Mouse (Mus musculus) A20 (cell line): ENCODE measurements around the gene Rnd2.
"Not testable (repeated sequence)": the region's sequence is repeated elsewhere in the genome, so short reads cannot be mapped to it uniquely, and the experiment has no call there.

Experiments used
- DNase-seq: peaks from one replicate; pipeline ENCODE4 v3.0.0-alpha.2; 2011; ENCODE audit warnings: low read depth, low spot score

The Rnd2 gene

DNA sequence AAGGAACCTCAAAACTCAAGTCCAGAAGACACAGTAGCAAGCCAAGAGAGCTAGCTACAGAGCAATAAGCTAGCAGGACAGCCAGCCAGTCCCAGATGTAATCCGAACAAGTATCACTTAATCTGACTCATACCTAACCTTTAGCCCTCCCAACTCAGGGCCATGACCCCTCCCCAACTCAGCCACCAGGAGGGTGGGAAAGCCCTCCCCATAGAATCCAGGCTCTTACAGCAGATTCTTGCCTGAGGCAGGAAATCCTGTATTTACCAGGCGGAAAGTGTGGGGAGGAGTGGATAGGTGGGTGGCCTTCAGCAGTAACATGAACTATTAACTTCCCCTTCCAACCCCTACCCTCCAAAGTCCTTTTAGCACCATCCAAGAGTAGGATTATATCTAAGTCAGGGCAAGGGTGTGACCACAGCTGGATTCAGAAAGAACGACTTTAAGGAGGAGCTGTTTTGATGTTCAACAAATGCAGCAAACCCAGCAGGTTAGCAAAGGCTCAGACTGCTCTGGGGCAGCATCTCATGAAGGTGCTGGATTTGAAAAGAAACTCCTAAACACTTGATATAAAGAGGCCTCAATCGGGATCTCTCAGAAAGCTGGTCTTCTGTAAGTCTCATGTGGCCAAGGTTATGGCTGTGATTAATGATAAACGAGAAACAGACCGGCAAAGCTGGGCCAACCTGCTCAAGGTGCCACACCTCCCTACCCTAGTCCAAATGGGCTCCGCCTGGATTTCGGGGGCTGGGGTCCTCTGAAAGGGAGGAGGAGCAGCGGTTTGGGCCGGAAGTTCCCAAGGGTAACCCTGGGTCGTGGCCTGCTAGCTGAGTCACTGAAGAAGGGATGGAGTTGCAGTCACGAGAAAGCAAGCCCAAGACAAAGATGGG lies at the start of gene Rnd2:
TSS of gene Rnd2 (plus strand) at position 789 of the 890 bp plus-strand sequence.
- DNase-seq = no peak

GRCm38 (mm10) chr11:101415306-101415705 lies 49.5 kb upstream of the Rnd2 start:
- DNase-seq = peak; percentile 49

- peak; percentile 80 for DNase-seq
These were observed 48.2 kb upstream of the Rnd2 start for GRCm38 (mm10) chr11:101416433-101417100.

DNA sequence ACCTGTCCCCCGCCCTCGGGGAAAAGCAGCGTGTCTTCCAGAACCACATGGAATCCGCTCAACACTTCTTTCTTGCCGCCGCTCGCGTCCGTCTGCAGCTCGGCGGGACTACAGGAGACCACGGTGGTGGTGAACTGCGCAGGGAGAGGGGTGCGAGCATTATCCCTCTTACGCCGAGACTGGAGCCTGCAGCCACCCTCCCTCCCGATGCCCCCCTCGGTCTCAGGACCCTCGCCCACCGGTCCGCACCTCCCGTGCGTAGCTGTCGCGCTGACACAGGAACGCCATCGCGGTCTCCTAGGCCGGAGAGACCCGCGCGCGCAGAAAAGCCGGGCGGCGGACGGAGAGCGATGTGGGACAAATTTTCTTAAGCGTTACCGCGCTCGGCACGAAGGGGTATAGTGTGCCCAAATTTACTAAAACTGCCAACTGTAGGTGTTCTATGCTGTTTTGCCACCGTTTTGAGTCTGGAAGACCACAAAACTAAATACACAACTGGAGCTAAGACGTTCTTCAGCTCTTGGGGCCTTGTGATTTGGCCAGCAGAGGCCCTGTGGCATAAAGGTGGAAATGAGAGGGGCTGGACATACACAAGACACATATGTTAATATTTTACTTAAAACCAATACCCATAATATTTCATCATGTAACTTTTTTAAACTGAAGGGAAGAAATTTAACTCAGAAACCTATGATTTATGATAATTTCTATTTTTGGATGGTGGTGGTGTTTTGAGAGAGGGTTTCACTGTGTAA lies 47.5 kb upstream of the Rnd2 start, which contains the start of gene Aarsd1:
TSS of gene Aarsd1 (minus strand) at position 515 of the 755 bp plus-strand sequence.
- DNase-seq = peak; percentile 93

GRCm38 (mm10) chr11:101418991-101419390 lies 45.8 kb upstream of the Rnd2 start:
- DNase-seq = no peak

- DNase-seq = peak; percentile 83
These were observed 45.2 kb upstream of the Rnd2 start for GRCm38 (mm10) chr11:101419610-101420009.

DNA sequence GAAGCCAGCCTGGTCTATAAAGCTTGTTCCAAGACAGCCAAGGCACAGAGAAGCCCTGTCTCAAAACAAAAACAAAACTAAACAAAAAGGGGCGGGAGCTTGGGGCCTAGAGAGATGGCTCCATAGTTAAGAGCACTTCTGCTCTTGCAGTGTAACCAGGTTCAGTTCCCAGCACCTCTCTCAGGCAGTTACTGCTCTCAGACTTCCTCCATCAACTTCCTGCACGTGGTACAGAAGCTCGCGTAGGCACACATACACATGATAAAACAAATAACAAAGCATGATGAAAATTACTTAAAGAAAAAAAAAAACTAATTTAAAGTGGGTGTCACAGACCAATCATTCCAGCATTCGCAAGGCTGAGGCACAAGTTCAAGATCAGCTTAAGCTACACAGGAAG lies 44.7 kb upstream of the Rnd2 start:
- DNase-seq = peak; percentile 34

DNA sequence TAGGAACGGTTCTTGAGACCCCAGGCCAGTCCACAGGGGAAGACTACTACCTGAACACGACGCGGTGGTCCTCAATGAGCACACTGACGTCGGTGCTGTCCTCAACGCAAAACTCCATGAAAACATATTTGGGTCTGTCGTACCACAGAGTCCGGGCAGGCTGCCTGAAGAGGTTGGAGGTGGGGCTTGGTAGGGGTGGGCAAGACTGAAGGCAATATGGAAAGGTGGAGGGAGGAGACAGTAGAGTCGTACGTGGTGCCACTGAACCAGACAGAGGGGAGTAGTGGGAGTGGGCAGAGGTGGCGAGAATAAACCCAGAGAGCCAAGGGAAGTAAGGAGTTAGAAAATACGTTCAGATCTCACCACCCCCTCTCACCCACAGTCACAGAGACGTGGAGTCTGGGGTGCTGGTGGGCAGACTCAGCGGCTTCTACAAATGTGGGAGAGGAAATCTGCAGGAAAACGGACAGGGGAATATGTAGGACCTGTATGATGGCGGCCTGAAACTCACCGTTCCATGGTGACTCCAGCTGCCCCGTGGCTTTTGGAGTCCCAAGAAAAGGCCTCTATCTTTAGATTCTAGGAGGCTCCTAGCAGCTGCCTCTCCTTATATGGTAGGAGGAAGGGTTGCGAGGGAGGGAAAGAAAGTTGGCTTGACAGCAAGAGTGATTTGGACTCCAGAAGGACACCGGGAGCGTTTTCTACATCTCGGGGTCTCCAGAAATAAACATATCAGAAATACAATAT lies 40.5 kb upstream of the Rnd2 start, which contains the start of gene Gm27029:
TSS of gene Gm27029 (minus strand) at position 692 of the 747 bp plus-strand sequence.
- no peak for DNase-seq

DNA sequence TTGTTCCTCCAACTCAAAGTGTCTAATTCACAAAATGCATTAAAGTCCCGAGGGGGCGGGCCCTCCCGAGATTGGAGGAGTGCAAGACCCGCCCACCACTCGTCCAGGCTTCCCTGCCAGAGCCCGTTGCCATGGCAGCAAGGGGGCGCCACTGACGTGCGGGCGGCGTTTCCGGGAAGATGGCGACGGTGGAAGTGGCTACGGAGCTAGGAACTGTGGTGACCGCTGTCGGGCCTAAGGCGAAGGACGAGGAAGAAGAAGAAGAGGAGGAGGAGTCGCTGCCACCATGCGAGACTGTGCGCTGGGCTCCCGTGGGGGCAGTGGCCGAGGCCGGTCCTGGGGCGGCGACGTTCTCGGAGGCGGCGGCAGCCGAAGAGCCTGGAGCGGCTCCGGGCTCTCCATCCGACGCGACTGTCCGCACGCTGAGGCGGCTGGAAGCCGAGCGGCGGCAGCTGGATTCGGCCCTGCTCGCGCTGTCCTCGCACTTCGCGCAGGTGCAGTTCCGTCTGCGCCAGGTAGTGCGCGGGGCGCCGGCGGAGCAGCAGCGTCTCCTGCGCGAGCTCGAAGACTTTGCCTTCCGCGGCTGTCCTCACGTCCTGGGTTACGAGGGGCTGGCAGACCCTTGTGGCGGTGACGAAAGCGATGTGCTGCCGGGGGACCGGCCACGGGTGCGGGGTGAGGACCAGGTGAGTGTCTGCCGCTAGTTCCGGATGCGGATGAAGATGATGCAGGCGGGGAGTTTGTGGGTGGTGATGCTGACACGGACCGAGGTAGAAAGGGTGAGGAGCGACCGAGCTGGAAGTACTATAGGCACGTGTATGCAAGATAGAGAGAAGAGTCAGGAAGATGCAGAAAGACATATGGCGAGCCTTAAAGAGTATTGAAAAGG lies 39.6 kb upstream of the Rnd2 start, which contains the start of the genes Rundc1 and Ptges3l:
TSS of gene Rundc1 (plus strand) at position 161 of the 889 bp plus-strand sequence.
TSS of gene Ptges3l (minus strand) at position 409 of the 889 bp plus-strand sequence.
- peak; percentile 97 for DNase-seq

DNA sequence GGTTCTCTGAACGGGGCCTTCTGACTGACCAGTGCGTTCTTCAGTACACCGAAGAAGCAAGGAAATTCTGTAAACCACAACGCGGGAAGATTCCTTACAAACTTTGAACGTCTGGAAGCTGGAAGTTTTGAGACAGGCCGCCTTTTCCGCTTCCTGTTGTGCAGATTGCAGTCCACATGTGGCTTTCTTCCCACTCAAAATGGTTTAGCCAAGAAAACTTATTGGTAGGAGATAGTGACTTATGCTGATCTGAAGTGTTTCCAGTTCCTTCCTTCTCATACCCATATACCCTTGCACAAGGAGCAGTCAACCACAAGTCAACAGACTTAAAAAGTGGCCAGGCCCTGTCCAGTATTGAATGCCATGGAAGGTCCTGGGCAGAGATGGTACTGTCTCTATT lies 38.6 kb upstream of the Rnd2 start:
- DNase-seq = no peak

GRCm38 (mm10) chr11:101431327-101431726 lies 33.5 kb upstream of the Rnd2 start:
- DNase-seq = no peak

DNA sequence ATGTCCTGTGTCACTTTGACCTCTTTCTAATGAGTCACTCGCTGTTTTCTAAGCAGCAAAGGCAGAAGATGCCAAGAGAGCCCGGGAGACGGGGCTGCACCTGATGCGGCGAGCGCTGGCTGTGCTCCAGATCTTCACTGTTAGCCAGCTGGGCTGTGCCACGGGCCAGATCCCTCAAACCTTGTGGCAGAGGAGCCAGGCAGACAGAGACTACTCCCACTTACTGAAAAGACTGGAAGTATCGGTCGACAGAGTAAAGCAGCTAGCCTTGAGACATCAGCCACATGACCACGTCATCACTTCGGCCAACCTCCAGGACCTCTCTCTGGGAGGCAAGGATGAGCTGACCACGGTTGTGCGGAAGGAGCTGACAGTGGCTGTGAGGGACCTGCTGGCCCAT lies 31.4 kb upstream of the Rnd2 start:
- no peak for DNase-seq

GRCm38 (mm10) chr11:101435831-101436230 lies 29.0 kb upstream of the Rnd2 start:
- DNase-seq = no peak

- no peak for DNase-seq
These were observed 27.9 kb upstream of the Rnd2 start for GRCm38 (mm10) chr11:101436916-101437315.

- DNase-seq = not testable (repeated sequence)
These were observed 26.8 kb upstream of the Rnd2 start for GRCm38 (mm10) chr11:101438006-101438405.

DNA sequence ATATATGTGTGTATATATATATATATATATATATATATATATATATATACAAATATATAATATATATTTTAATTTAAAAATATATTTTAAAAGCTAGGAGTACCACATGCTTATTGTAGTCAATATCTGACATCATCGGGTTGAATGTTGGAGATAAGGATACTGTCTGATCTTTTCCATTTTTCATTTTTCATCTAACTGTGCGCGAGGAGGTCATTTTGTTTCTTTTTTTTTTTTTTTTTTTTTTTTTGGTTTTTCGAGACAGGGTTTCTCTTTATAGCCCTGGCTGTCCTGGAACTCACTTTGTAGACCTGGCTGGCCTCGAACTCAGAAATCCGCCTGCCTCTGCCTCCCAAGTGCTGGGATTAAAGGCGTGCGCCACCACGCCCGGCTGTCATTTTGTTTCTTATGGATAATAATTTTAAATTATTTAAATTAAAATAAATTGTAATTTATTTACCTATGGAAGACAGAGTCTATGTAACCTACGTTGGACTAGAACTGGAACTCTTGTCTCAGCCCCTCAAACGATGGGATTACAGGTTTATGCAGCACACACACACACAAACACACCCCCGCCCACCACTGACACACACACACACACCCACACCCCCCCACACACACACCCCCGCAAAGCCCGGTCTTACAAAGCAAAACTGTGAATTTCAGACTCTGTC lies 23.2 kb upstream of the Rnd2 start:
- DNase-seq = not testable (repeated sequence)

DNA sequence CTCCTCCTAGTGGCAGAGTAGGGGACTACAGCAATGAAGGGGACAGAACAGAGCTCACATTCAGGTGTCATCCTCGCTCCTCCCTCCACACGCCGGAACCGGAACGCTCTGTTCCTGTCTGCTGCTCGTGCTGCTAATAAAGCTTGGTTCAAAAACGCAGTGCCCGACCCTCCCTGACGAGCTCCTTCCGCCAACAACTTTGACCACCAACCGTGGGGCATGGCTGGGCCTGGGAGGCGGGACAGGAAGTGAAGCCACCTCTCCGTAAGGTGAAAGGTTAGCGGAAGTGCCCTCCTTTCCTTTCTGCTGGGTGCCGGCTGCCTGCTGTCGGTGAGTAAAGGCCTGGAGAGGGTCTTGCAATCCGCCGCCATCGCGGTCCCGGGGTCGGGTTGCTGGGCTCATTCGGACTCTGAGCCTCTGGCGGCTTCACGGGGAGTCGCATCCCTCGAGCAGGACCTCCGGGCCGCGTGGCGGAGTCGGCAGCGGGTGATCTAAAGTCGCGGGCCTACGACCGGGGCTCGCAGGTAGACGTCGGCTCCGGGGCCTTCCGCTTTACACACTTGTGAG lies 22.6 kb upstream of the Rnd2 start, which contains the start of gene Rpl27:
TSS of gene Rpl27 (plus strand) at position 172 of the 567 bp plus-strand sequence.
- DNase-seq = peak; percentile 100

- peak; percentile 29 for DNase-seq
These were observed 22.0 kb upstream of the Rnd2 start for GRCm38 (mm10) chr11:101442760-101443159.

DNA sequence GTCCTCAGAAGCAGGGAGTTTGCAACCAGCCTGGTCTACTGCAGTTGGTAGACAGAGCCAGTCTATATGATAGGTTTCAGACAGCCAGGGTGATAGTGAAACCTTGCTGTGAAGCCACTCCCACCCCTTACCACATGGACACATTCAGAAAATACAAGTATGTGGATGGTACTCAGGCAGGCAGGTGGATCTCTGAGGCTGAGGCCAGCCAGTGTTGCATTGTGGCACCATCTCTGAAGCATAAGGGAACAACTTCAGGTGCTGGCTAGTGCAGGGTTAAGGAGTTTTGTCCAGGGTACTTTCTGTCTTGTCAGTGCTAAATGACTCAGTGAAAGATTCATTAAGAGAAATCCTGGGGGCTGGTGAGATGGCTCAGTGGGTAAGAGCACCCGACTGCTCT lies 18.5 kb upstream of the Rnd2 start:
- DNase-seq = peak; percentile 34
